In the genomic region with DNA sequence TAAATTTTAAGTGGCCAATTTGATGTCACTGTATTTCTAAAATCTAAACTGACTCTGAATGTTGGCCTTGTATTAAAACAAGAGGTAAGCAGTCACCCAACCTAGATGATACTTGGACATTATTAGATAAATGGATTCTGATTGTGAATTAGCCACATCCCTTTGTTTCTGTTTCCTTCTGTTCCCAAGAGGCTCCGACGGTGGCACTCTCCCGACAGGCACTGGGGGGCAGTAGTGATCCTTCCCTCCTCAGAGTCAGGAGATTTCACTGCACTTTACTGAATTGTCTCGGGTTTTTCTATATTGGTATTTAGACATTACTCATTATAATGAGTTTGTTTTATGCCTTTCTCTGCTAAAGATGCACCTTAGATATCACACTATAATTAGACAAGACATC, we compare ENCODE assay signal across 7 mouse cellular contexts.
DNase-seq lines count a peak whose midpoint lies in the region; ATAC-seq and TF ChIP-seq lines count a peak whose summit lies in the region.

No protein-coding gene starts in this region.

- no peaks in the 10 kb centered on the region for H3K4me1 ChIP-seq in forebrain, embryonic 15.5 days
- no peaks in the 10 kb centered on the region for H3K4me1 ChIP-seq in neural tube, embryonic 14.5 days (ENCODE audit: control insufficient read depth, insufficient read depth, low read length)

- H3K27ac ChIP-seq in forebrain, embryonic 15.5 days (replicated peaks) = no peak overlapping the region
- H3K27ac ChIP-seq in neural tube, embryonic 14.5 days (ENCODE audit: low read depth, low read length) = no peak overlapping the region

- no peaks in the 10 kb centered on the region for H3K36me3 ChIP-seq in forebrain, embryonic 15.5 days
- no peaks in the 10 kb centered on the region for H3K36me3 ChIP-seq in neural tube, embryonic 14.5 days (ENCODE audit: control insufficient read depth, insufficient read depth, low read length)

- 2% methylated on average over 4 of the region's 4 CpGs for WGBS in forebrain, embryonic 15.5 days
- 5% methylated on average over 4 of the region's 4 CpGs for WGBS in neural tube, embryonic 14.5 days

- H3K4me3 ChIP-seq in forebrain, embryonic 15.5 days = no peak overlapping the region
- no peak overlapping the region for H3K4me3 ChIP-seq in neural tube, embryonic 14.5 days (ENCODE audit: low read depth, low read length)

- H3K4me2 ChIP-seq in forebrain, embryonic 15.5 days (replicated peaks) = no peak overlapping the region
- no peak overlapping the region for H3K4me2 ChIP-seq in neural tube, embryonic 14.5 days (ENCODE audit: low read depth, low read length)

- DNase-seq in ovary, postnatal 10 days (ENCODE audit: low spot score) = peak; percentile 7
- DNase-seq in ovary, adult 18-20 months (ENCODE audit: low spot score) = no peak
- peak; percentile 81 for DNase-seq in brain, embryonic 14.5 days (ENCODE audit: low read depth)
- DNase-seq in layer of hippocampus, adult 8-10 months (ENCODE audit: low spot score in 2 of 2) = peak; percentile 22 to 48

- ATAC-seq in forebrain, embryonic 15.5 days (replicated peaks) = peak; percentile 85
- peak; percentile 58; the same call in 1 of the 2 replicates for ATAC-seq in neural tube, embryonic 14.5 days (ENCODE audit: low read depth)
- no peak for ATAC-seq in granulocyte monocyte progenitor cell, adult 5-6 weeks (replicated peaks; ENCODE audit: poor library complexity, severe bottlenecking)

- TF ChIP-seq CTCF in brain, embryonic 14.5 days (IDR thresholded peaks at IDR 0.05; ENCODE audit: borderline replicate concordance, extremely low read depth, insufficient read depth, insufficient read length) = peak; percentile 84

- TF ChIP-seq POLR2A in brain, embryonic 14.5 days (IDR thresholded peaks at IDR 0.05; ENCODE audit: borderline replicate concordance, extremely low read depth, insufficient read depth, insufficient read length, poor library complexity, severe bottlenecking) = no peak

- 0 out of 2 replicates have a peak, but pooled peaks cover 5% of the 10 kb centered on the region for H3K9me3 ChIP-seq in forebrain, embryonic 15.5 days
- no peaks in the 10 kb centered on the region for H3K9me3 ChIP-seq in neural tube, embryonic 14.5 days (ENCODE audit: control insufficient read depth, low read length)

- H3K9ac ChIP-seq in forebrain, embryonic 15.5 days (replicated peaks) = no peak overlapping the region
- no peak overlapping the region for H3K9ac ChIP-seq in neural tube, embryonic 14.5 days (replicated peaks; ENCODE audit: low read depth, low read length)

- H3K27me3 ChIP-seq in forebrain, embryonic 15.5 days = no peaks in the 10 kb centered on the region
- no peaks in the 10 kb centered on the region for H3K27me3 ChIP-seq in neural tube, embryonic 14.5 days (ENCODE audit: control insufficient read depth, insufficient read depth, low read length)
